Mouse (Mus musculus): Measurements from ENCODE around the gene Ppp1r9b. TPM values are rescaled to one million over a fixed set of nuclear protein-coding genes. Genes with fewer than 3 reads are reported as not detected.

Ppp1r9b gene
- polyA plus RNA-seq (2014; fragmentation: Illumina TruSeq; extraction: RNeasy Lipid Tissue Mini Kit (QIAGEN cat#74804); ENCODE audit: low read depth, low replicate concordance), result 8.9 TPM

GRCm38 (mm10) chr11:94990749-94991577, at the start of gene Ppp1r9b:
Gene Ppp1r9b, plus strand, starts transcription at chr11:94991035.

GRCm38 (mm10) chr11:94967419-94967818, 23.4 kb upstream of the Ppp1r9b start, which contains the start of gene Hils1:
Gene Hils1, plus strand, starts transcription at chr11:94967593.

GRCm38 (mm10) chr11:94976199-94976598, 14.6 kb upstream of the Ppp1r9b start, which contains the start of gene Sgca:
Gene Sgca, minus strand, starts transcription at chr11:94976327.

GRCm38 (mm10) chr11:95009629-95010014, 18.8 kb downstream of the Ppp1r9b start, which contains the start of gene Samd14:
Gene Samd14, plus strand, starts transcription at chr11:95009879.

GRCm38 (mm10) chr11:95041139-95041609, 50.3 kb downstream of the Ppp1r9b start, which contains the start of gene Pdk2:
Gene Pdk2, minus strand, starts transcription at chr11:95041354.

Other genes starting within 250 kb of the Ppp1r9b start
- gene Cdc34b, start 249.3 kb upstream of the Ppp1r9b start, polyA plus RNA-seq (2014; fragmentation: Illumina TruSeq; extraction: RNeasy Lipid Tissue Mini Kit (QIAGEN cat#74804); ENCODE audit: low read depth, low replicate concordance), result not detected
- not detected for gene Tmem92, start 208.3 kb upstream of the Ppp1r9b start, polyA plus RNA-seq (2014; fragmentation: Illumina TruSeq; extraction: RNeasy Lipid Tissue Mini Kit (QIAGEN cat#74804); ENCODE audit: low read depth, low replicate concordance)
- gene Col1a1, start 54.8 kb upstream of the Ppp1r9b start, polyA plus RNA-seq (2014; fragmentation: Illumina TruSeq; extraction: RNeasy Lipid Tissue Mini Kit (QIAGEN cat#74804); ENCODE audit: low read depth, low replicate concordance), result 1.5 TPM
- gene Hils1, start 23.4 kb upstream of the Ppp1r9b start, polyA plus RNA-seq (2014; fragmentation: Illumina TruSeq; extraction: RNeasy Lipid Tissue Mini Kit (QIAGEN cat#74804); ENCODE audit: low read depth, low replicate concordance), result not detected
- gene Sgca, start 14.7 kb upstream of the Ppp1r9b start, polyA plus RNA-seq (2014; fragmentation: Illumina TruSeq; extraction: RNeasy Lipid Tissue Mini Kit (QIAGEN cat#74804); ENCODE audit: low read depth, low replicate concordance), result not detected
- not detected for gene Samd14, start 18.8 kb downstream of the Ppp1r9b start, polyA plus RNA-seq (2014; fragmentation: Illumina TruSeq; extraction: RNeasy Lipid Tissue Mini Kit (QIAGEN cat#74804); ENCODE audit: low read depth, low replicate concordance)
- gene Pdk2, start 50.3 kb downstream of the Ppp1r9b start, polyA plus RNA-seq (2014; fragmentation: Illumina TruSeq; extraction: RNeasy Lipid Tissue Mini Kit (QIAGEN cat#74804); ENCODE audit: low read depth, low replicate concordance), result 11.2 TPM
- 1.5 TPM for gene Itga3, start 85.8 kb downstream of the Ppp1r9b start, polyA plus RNA-seq (2014; fragmentation: Illumina TruSeq; extraction: RNeasy Lipid Tissue Mini Kit (QIAGEN cat#74804); ENCODE audit: low read depth, low replicate concordance)
- gene Dlx3, start 129.1 kb downstream of the Ppp1r9b start, polyA plus RNA-seq (2014; fragmentation: Illumina TruSeq; extraction: RNeasy Lipid Tissue Mini Kit (QIAGEN cat#74804); ENCODE audit: low read depth, low replicate concordance), result not detected
- not detected for gene Dlx4, start 155.2 kb downstream of the Ppp1r9b start, polyA plus RNA-seq (2014; fragmentation: Illumina TruSeq; extraction: RNeasy Lipid Tissue Mini Kit (QIAGEN cat#74804); ENCODE audit: low read depth, low replicate concordance)

Measured in kidney, adult 10 weeks (tissue).